26 mouse cellular contexts compared by ENCODE assay signal in the genomic region with DNA sequence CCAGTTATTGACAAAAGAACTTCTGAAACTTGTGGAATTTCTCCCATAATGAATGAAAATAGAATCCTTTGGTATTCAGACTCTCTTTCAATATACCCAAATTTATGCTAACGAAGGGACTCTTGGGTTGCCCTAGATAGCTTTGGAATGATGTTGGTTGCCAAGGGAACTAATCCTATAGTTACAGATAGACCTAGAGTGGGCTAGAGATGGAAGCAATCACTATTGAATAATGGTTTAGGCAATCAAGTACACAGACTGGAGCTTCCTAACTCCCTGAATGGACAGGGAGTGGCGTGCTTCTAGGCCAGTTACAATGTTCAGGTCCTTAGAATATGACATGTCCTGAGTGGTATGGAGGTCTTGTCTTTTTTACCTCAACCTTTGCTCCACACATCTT.
A peak's percentile ranks its signal among the peaks of the same experiment; 100 is the strongest.
DNase-seq lines count a peak whose midpoint lies in the region; ATAC-seq and TF ChIP-seq lines count a peak whose summit lies in the region.
"Had no signal": no experiment of that assay in that cellular context is flagged by ENCODE, and none has a peak within 500 bp of the region (broad histone marks: within the 10 kb centered on the region; RNA-seq: fewer than 3 reads in every experiment).

No protein-coding gene starts in this region.

- no peaks in the 10 kb centered on the region for H3K9me3 ChIP-seq in forebrain, embryonic 14.5 days (replicated peaks; ENCODE audit: control insufficient read depth, low read length)
- no peaks in the 10 kb centered on the region for H3K9me3 ChIP-seq in forebrain, embryonic 10.5 days
- H3K9me3 ChIP-seq in midbrain, embryonic 12.5 days = no peaks in the 10 kb centered on the region
- H3K9me3 ChIP-seq in midbrain, embryonic 16.5 days (replicated peaks; ENCODE audit: control insufficient read depth, low read length, poor library complexity, severe bottlenecking) = no peaks in the 10 kb centered on the region
- H3K9me3 ChIP-seq: embryonic facial prominence, embryonic 10.5 days; embryonic facial prominence, embryonic 12.5 days; forebrain, embryonic 12.5 days; forebrain, embryonic 15.5 days had no signal

- no peaks in the 10 kb centered on the region for H3K36me3 ChIP-seq in forebrain, embryonic 14.5 days (ENCODE audit: control insufficient read depth, insufficient read depth, low read length)
- no peaks in the 10 kb centered on the region for H3K36me3 ChIP-seq in forebrain, embryonic 10.5 days (replicated peaks)
- H3K36me3 ChIP-seq in midbrain, embryonic 12.5 days = no peaks in the 10 kb centered on the region
- no peaks in the 10 kb centered on the region for H3K36me3 ChIP-seq in midbrain, embryonic 16.5 days (ENCODE audit: control insufficient read depth, insufficient read depth, low read length)
- H3K36me3 ChIP-seq: embryonic facial prominence, embryonic 10.5 days; embryonic facial prominence, embryonic 12.5 days; forebrain, embryonic 12.5 days; forebrain, embryonic 15.5 days; G1E had no signal

- H3K27ac ChIP-seq in forebrain, embryonic 14.5 days (ENCODE audit: low read depth, low read length) = no peak overlapping the region
- H3K27ac ChIP-seq in forebrain, embryonic 10.5 days = no peak overlapping the region
- no peak overlapping the region for H3K27ac ChIP-seq in midbrain, embryonic 12.5 days (replicated peaks)
- H3K27ac ChIP-seq in midbrain, embryonic 16.5 days (ENCODE audit: low read length) = no peak overlapping the region
- H3K27ac ChIP-seq: embryonic facial prominence, embryonic 10.5 days; embryonic facial prominence, embryonic 12.5 days; forebrain, embryonic 12.5 days; forebrain, embryonic 15.5 days had no signal

- no peak overlapping the region for H3K4me2 ChIP-seq in forebrain, embryonic 14.5 days (ENCODE audit: low read length)
- H3K4me2 ChIP-seq in midbrain, embryonic 12.5 days (replicated peaks) = no peak overlapping the region
- no peak overlapping the region for H3K4me2 ChIP-seq in midbrain, embryonic 16.5 days (ENCODE audit: low read length)
- H3K4me2 ChIP-seq: embryonic facial prominence, embryonic 12.5 days; forebrain, embryonic 12.5 days; forebrain, embryonic 15.5 days had no signal

- TF ChIP-seq POLR2A in brain, embryonic 14.5 days (IDR thresholded peaks at IDR 0.05; ENCODE audit: borderline replicate concordance, extremely low read depth, insufficient read depth, insufficient read length, poor library complexity, severe bottlenecking) = no peak

- H3K9ac ChIP-seq in forebrain, embryonic 14.5 days (ENCODE audit: low read length) = no peak overlapping the region
- no peak overlapping the region for H3K9ac ChIP-seq in midbrain, embryonic 12.5 days (replicated peaks)
- H3K9ac ChIP-seq in midbrain, embryonic 16.5 days (ENCODE audit: low read depth, low read length) = no peak overlapping the region
- H3K9ac ChIP-seq: embryonic facial prominence, embryonic 12.5 days; forebrain, embryonic 12.5 days; forebrain, embryonic 15.5 days; forebrain, postnatal 0 days had no signal

- no peak for ATAC-seq in forebrain, embryonic 14.5 days
- ATAC-seq in midbrain, embryonic 12.5 days (ENCODE audit: low FRiP score, low read depth) = peak; percentile 58; the same call in 1 of the 2 replicates
- ATAC-seq in midbrain, embryonic 16.5 days = no peak
- ATAC-seq: CD4-positive, CD25-positive, alpha-beta regulatory T cell, adult 4 months; forebrain, embryonic 15.5 days; forebrain, postnatal 0 days; Patski had no signal

- H3K4me1 ChIP-seq in forebrain, embryonic 14.5 days (ENCODE audit: control insufficient read depth, insufficient read depth, low read length) = peaks cover 5% of the 10 kb centered on the region
- H3K4me1 ChIP-seq in forebrain, embryonic 10.5 days = peaks cover 17% of the 10 kb centered on the region
- peaks cover 16% of the 10 kb centered on the region for H3K4me1 ChIP-seq in midbrain, embryonic 12.5 days
- H3K4me1 ChIP-seq in midbrain, embryonic 16.5 days (ENCODE audit: control insufficient read depth, insufficient read depth, low read length) = peaks cover 7% of the 10 kb centered on the region; the same call in 1 of the 2 replicates
- H3K4me1 ChIP-seq: embryonic facial prominence, embryonic 12.5 days had no signal

- WGBS in forebrain, embryonic 14.5 days = 15% methylated on average over 2 of the region's 2 CpGs
- 47% methylated on average over 2 of the region's 2 CpGs for WGBS in forebrain, embryonic 10.5 days
- WGBS in midbrain, embryonic 12.5 days = 39% methylated on average over 2 of the region's 2 CpGs
- 35% methylated on average over 2 of the region's 2 CpGs for WGBS in midbrain, embryonic 16.5 days

- DNase-seq in forebrain, embryonic 14.5 days (ENCODE audit: low spot score) = peak; percentile 27
- DNase-seq in forebrain, embryonic 10.5 days (ENCODE audit: extremely low spot score, low spot score) = no peak
- peak; percentile 20 for DNase-seq in retina, postnatal 1 day
- DNase-seq in retina, embryonic 14.5 days (ENCODE audit: low spot score) = no peak
- peak; percentile 41 for DNase-seq in brain, embryonic 14.5 days (ENCODE audit: low read depth)
- no peak for DNase-seq in ovary, postnatal 14 days (ENCODE audit: low spot score)
- DNase-seq: adrenal gland, adult 2 months; adrenal gland, postnatal 10 days; adrenal gland, postnatal 25 days; B cell, adult 2 months; cerebellum, adult 11-12 months; cerebellum, adult 2 months; cerebellum, adult 9-10 months; cerebellum, postnatal 10 days; cerebellum, postnatal 25 days; forebrain, postnatal 0 days had no signal

- TF ChIP-seq CTCF in brain, embryonic 14.5 days (IDR thresholded peaks at IDR 0.05; ENCODE audit: borderline replicate concordance, extremely low read depth, insufficient read depth, insufficient read length) = no peak

- no peaks in the 10 kb centered on the region for H3K27me3 ChIP-seq in forebrain, embryonic 14.5 days (replicated peaks; ENCODE audit: control insufficient read depth, insufficient read depth, low read length)
- no peaks in the 10 kb centered on the region for H3K27me3 ChIP-seq in forebrain, embryonic 10.5 days (ENCODE audit: poor library complexity, severe bottlenecking)
- H3K27me3 ChIP-seq in midbrain, embryonic 12.5 days = no peaks in the 10 kb centered on the region
- no peaks in the 10 kb centered on the region for H3K27me3 ChIP-seq in midbrain, embryonic 16.5 days (ENCODE audit: control insufficient read depth, insufficient read depth, low read depth, low read length)
- H3K27me3 ChIP-seq: CH12.LX; embryonic facial prominence, embryonic 12.5 days; forebrain, embryonic 12.5 days; forebrain, embryonic 15.5 days had no signal

- H3K4me3 ChIP-seq in forebrain, embryonic 14.5 days (ENCODE audit: low read depth, low read length) = no peak overlapping the region
- no peak overlapping the region for H3K4me3 ChIP-seq in forebrain, embryonic 10.5 days
- H3K4me3 ChIP-seq in midbrain, embryonic 12.5 days = no peak overlapping the region
- H3K4me3 ChIP-seq in midbrain, embryonic 16.5 days (ENCODE audit: low read depth, low read length) = no peak overlapping the region
- H3K4me3 ChIP-seq: embryonic facial prominence, embryonic 10.5 days; embryonic facial prominence, embryonic 12.5 days; forebrain, embryonic 12.5 days; forebrain, embryonic 15.5 days had no signal

Comparison
In these comparisons a context has a peak if more than half of its experiments do, and no peak if none do; other contexts are left out.
1. DNase-seq: peak in forebrain, embryonic 14.5 days (single experiment), retina, postnatal 1 day (single experiment) and brain, embryonic 14.5 days (single experiment); none in forebrain, embryonic 10.5 days (single experiment), retina, embryonic 14.5 days (single experiment) and ovary, postnatal 14 days (single experiment).